Mouse (Mus musculus) liver, adult 2 months (tissue): ENCODE measurements at regions not wholly inside any gene's neighbourhood (a gene's known extent, or its start where the extent isn't known, plus 50 kb on each side); places are given as distances from the start of the nearest gene placed in this dataset.

Experiments
- CTCF ChIP-seq: fragments of 200-500 bp; IDR thresholded peaks from 2 replicates; pipeline ENCODE4 v1.5.1; 2011; ENCODE audit warnings: low read depth, low read length, control low read depth
- POLR2A ChIP-seq: fragments of 200-500 bp; IDR thresholded peaks from 2 replicates; pipeline ENCODE4 v1.6.1; 2011; ENCODE audit warnings: low read length, control low read depth; ENCODE audit not compliant: insufficient read depth; ENCODE audit errors: extremely low read depth

DNA sequence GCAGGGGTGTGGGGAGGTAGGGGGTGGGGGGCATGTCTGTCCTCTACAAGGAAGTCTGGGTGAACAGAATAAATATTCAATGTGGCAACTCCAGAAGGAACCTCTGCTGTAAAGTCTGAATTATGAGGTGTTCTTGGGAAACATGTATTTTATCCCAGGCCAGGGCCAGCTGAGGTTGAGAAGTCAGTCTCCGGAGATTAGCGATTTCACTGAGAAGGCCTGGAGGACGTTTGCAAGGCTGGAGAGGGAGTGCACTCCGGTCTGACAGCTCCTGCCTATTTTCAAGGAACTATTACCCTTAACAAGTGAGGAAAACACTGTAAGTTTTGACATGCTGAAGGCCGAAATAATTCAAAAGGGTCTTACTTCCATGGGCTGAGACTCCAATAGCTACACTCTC is 265.9 kb downstream of the Ttll7 start:
- TF ChIP-seq CTCF (no peak), POLR2A (no peak)
